Mouse (Mus musculus): ENCODE results near the gene Rps15a. TPM values are rescaled to one million over a fixed set of nuclear protein-coding genes. Genes with fewer than 3 reads are reported as not detected.

Rps15a gene
- total and polyA plus RNA-seq, 3 experiments: 774 to 3,118 (median 2,996) TPM

DNA sequence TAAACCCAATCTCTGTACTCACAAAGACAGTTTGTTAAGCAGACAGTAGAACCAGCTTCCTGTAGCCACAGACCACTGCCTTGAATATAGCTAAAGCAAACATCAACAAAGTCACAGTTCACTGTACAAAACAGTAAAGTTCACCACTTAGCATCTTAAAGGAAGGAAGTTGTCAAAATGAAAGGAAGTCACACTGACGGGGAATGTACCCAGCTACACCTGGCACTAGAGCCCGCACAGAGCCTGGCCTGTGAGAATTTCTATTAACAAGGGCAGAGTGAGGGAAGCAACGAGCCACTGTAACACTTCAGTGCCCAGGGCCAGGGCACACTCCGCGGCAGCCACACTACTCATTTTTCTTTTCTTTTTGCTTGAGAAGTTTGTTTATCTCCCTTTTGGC is 4.0 kb upstream of the Rps15a start:
- no peak overlapping the region for H3K4me3 ChIP-seq (replicated peaks in 1 of 3; ENCODE audit: low read depth in 2 of 3, low read length in 2 of 3, poor library complexity in 1 of 3)
- no peaks in the 10 kb centered on the region for H3K27me3 ChIP-seq (replicated peaks)
- H3K79me2 ChIP-seq (replicated peaks; ENCODE audit: control insufficient read depth, extremely low read depth, insufficient read depth, poor library complexity, severe bottlenecking): peaks cover 37% of the 10 kb centered on the region
- H3K9ac ChIP-seq (ENCODE audit: insufficient read depth, low read depth): no peak overlapping the region
- peaks cover 10 to 63% of the 10 kb centered on the region in 2 experiments for H3K4me1 ChIP-seq (ENCODE audit: control insufficient read depth in 1 of 2, insufficient read depth in 2 of 2)
- DNase-seq (ENCODE audit: extremely low read depth): peak; percentile 64
- H3K4me2 ChIP-seq (ENCODE audit: insufficient read depth, low read depth, poor library complexity, severe bottlenecking): no peak overlapping the region
- peaks cover 45 to 67% of the 10 kb centered on the region in 2 experiments for H3K36me3 ChIP-seq (replicated peaks in 1 of 2; ENCODE audit: control insufficient read depth in 1 of 2, insufficient read depth in 1 of 2, low read length in 1 of 2)
- TF ChIP-seq IRF4 (IDR thresholded peaks at IDR 0.05; ENCODE audit: low read depth, low read length) (peak; percentile 52; the same call in 1 of the 2 replicates), USF2 (conservative IDR thresholded peaks at IDR 0.05; ENCODE audit: low read depth, low read length) (no peak), TCF12 (IDR thresholded peaks at IDR 0.05; ENCODE audit: low read depth, low read length) (peak; percentile 34; the same call in 1 of the 2 replicates)
- H3K9me3 ChIP-seq (replicated peaks; ENCODE audit: low read length): no peaks in the 10 kb centered on the region
- peak overlapping the region; percentile 4; the same call in 1 of the 2 replicates for H3K27ac ChIP-seq (ENCODE audit: insufficient read depth, low read depth)
- in situ Hi-C loops (cut with MboI; ENCODE audit: low pct_ligation_motif_present, low pct_unique_long_range_greater_than_20kb, low sequenced_read_pairs) (loop anchor here (10.0 to 25.0 kb wide), 3 partner anchors 175 to 708 kb away; no protein-coding TSS in a partner anchor), dilution Hi-C loops (cut with MboI; ENCODE audit: extremely low pct_ligation_motif_present, extremely low pct_unique_long_range_greater_than_20kb, low sequenced_read_pairs) (no loop called here)

DNA sequence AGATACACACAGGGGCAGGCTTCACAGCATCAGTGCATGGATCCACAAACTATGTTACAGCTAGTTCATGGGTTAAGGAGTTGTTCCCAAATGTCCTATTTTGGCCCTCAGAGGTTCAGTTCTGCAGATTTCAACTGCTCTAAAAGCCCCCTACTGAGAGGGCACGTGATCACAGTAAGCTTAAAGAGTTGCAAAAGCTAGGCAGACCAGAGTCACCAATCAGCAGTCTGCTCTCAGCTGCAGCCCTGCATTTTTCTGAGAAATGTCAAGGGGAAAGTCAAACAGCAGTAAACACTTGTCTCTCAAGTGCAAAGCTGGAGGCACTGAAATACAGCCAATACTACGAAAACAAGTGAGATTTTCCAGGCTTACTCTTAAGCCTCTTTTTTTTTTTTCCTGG is 3.2 kb upstream of the Rps15a start:
- peaks cover 40% of the 10 kb centered on the region for H3K79me2 ChIP-seq (replicated peaks; ENCODE audit: control insufficient read depth, extremely low read depth, insufficient read depth, poor library complexity, severe bottlenecking)
- H3K27me3 ChIP-seq (replicated peaks): no peaks in the 10 kb centered on the region
- no peak overlapping the region; the same call in 1 of the 2 replicates for H3K27ac ChIP-seq (ENCODE audit: insufficient read depth, low read depth)
- H3K9ac ChIP-seq (ENCODE audit: insufficient read depth, low read depth): no peak overlapping the region
- dilution Hi-C loops (cut with MboI; ENCODE audit: extremely low pct_ligation_motif_present, extremely low pct_unique_long_range_greater_than_20kb, low sequenced_read_pairs): no loop called here
- peaks cover 49 to 69% of the 10 kb centered on the region in 2 experiments for H3K36me3 ChIP-seq (replicated peaks in 1 of 2; ENCODE audit: control insufficient read depth in 1 of 2, insufficient read depth in 1 of 2, low read length in 1 of 2)
- TF ChIP-seq MAZ (IDR thresholded peaks at IDR 0.05; ENCODE audit: low read depth, low read length) (no peak), TBP (conservative IDR thresholded peaks at IDR 0.05; ENCODE audit: low read depth, low read length) (no peak), UBTF (IDR thresholded peaks at IDR 0.05; ENCODE audit: low read depth, low read length) (no peak), ZKSCAN1 (IDR thresholded peaks at IDR 0.05; ENCODE audit: borderline replicate concordance, low read depth, low read length) (no peak), SIN3A (IDR thresholded peaks at IDR 0.05; ENCODE audit: low read length) (no peak), MAFK (IDR thresholded peaks at IDR 0.05; ENCODE audit: insufficient replicate concordance, low read length) (no peak), JUN (IDR thresholded peaks at IDR 0.05; ENCODE audit: insufficient read depth, low read depth, low read length) (no peak), GABPA (IDR thresholded peaks at IDR 0.05; ENCODE audit: insufficient replicate concordance, low read depth, low read length) (no peak), E2F4 (IDR thresholded peaks at IDR 0.05; ENCODE audit: insufficient replicate concordance, low read depth, low read length) (no peak), POLR2A (IDR thresholded peaks at IDR 0.05; ENCODE audit: low read depth, low read length) (no peak)
- H3K4me3 ChIP-seq (replicated peaks in 1 of 3; ENCODE audit: low read depth in 2 of 3, low read length in 2 of 3, poor library complexity in 1 of 3): no peak overlapping the region
- H3K9me3 ChIP-seq (replicated peaks; ENCODE audit: low read length): no peaks in the 10 kb centered on the region
- no peak for DNase-seq (ENCODE audit: extremely low read depth)
- H3K4me1 ChIP-seq (ENCODE audit: control insufficient read depth in 1 of 2, insufficient read depth in 2 of 2): peaks cover 10 to 57% of the 10 kb centered on the region in 2 experiments
- no peak overlapping the region for H3K4me2 ChIP-seq (ENCODE audit: insufficient read depth, low read depth, poor library complexity, severe bottlenecking)
- in situ Hi-C loops (cut with MboI; ENCODE audit: low pct_ligation_motif_present, low pct_unique_long_range_greater_than_20kb, low sequenced_read_pairs): loop anchor here (25.0 kb wide), 2 partner anchors 632 to 707 kb away; no protein-coding TSS in a partner anchor

DNA sequence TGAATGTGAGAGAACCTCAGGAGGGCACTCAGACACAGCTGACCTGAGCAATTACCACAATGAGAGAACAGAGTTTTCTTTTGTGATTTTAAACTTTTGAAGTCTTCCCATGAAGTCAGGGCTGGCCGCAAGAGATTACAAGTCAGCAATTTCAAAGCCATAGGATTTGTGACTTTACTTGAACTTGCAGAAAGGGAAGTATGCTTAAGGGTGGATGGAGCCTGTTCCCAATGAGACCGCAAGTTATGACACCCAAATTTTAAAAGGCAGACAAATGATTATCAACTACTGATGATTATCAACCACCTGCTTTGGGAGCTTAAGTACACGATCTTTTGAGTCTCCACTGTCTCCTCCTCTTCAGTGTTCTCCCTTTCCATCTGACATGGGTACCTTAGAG is 2.4 kb upstream of the Rps15a start:
- Histone ChIP-seq H3K9me3 (replicated peaks; ENCODE audit: low read length) (no peaks in the 10 kb centered on the region), H3K36me3 (replicated peaks in 1 of 2; ENCODE audit: control insufficient read depth in 1 of 2, insufficient read depth in 1 of 2, low read length in 1 of 2) (peaks cover 50 to 69% of the 10 kb centered on the region in 2 experiments), H3K79me2 (replicated peaks; ENCODE audit: control insufficient read depth, extremely low read depth, insufficient read depth, poor library complexity, severe bottlenecking) (peaks cover 41% of the 10 kb centered on the region), H3K4me1 (ENCODE audit: control insufficient read depth in 1 of 2, insufficient read depth in 2 of 2) (peaks cover 10 to 53% of the 10 kb centered on the region in 2 experiments), H3K4me3 (replicated peaks in 1 of 3; ENCODE audit: low read depth in 2 of 3, low read length in 2 of 3, poor library complexity in 1 of 3) (no peak overlapping the region), H3K9ac (ENCODE audit: insufficient read depth, low read depth) (no peak overlapping the region), H3K4me2 (ENCODE audit: insufficient read depth, low read depth, poor library complexity, severe bottlenecking) (no peak overlapping the region), H3K27ac (ENCODE audit: insufficient read depth, low read depth) (peak overlapping the region; percentile 25; the same call in 1 of the 2 replicates), H3K27me3 (replicated peaks) (no peaks in the 10 kb centered on the region)
- DNase-seq (ENCODE audit: extremely low read depth): no peak
- dilution Hi-C loops (cut with MboI; ENCODE audit: extremely low pct_ligation_motif_present, extremely low pct_unique_long_range_greater_than_20kb, low sequenced_read_pairs) (no loop called here), in situ Hi-C loops (cut with MboI; ENCODE audit: low pct_ligation_motif_present, low pct_unique_long_range_greater_than_20kb, low sequenced_read_pairs) (loop anchor here (25.0 kb wide), 2 partner anchors 631 to 706 kb away; no protein-coding TSS in a partner anchor)
- TF ChIP-seq USF2 (conservative IDR thresholded peaks at IDR 0.05; ENCODE audit: low read depth, low read length) (no peak), SMC3 (IDR thresholded peaks at IDR 0.05; ENCODE audit: low read depth, low read length) (no peak), HCFC1 (IDR thresholded peaks at IDR 0.05; ENCODE audit: low read depth, low read length) (no peak), IRF4 (IDR thresholded peaks at IDR 0.05; ENCODE audit: low read depth, low read length) (no peak), POLR2AphosphoS2 (IDR thresholded peaks at IDR 0.05; ENCODE audit: low read depth, low read length) (no peak), GABPA (IDR thresholded peaks at IDR 0.05; ENCODE audit: insufficient replicate concordance, low read depth, low read length) (no peak), MAFK (IDR thresholded peaks at IDR 0.05; ENCODE audit: insufficient replicate concordance, low read length) (no peak), MAX (IDR thresholded peaks at IDR 0.05; ENCODE audit: low read length) (no peak), KAT2A (IDR thresholded peaks at IDR 0.05; ENCODE audit: insufficient replicate concordance, low read length) (no peak), MXI1 (IDR thresholded peaks at IDR 0.05; ENCODE audit: low read depth, low read length) (no peak), CHD1 (IDR thresholded peaks at IDR 0.05; ENCODE audit: low read depth, low read length) (no peak), JUND (conservative IDR thresholded peaks at IDR 0.05; ENCODE audit: low read depth, low read length) (no peak), NELFE (IDR thresholded peaks at IDR 0.05; ENCODE audit: low read depth, low read length) (no peak), SIN3A (IDR thresholded peaks at IDR 0.05; ENCODE audit: low read length) (no peak), ETS1 (conservative IDR thresholded peaks at IDR 0.05; ENCODE audit: low read depth, low read length) (no peak), MYC (IDR thresholded peaks at IDR 0.05; ENCODE audit: low read depth, low read length) (no peak), TCF12 (IDR thresholded peaks at IDR 0.05; ENCODE audit: low read depth, low read length) (no peak), EP300 (IDR thresholded peaks at IDR 0.05; ENCODE audit: low read length) (no peak)
